Mouse (Mus musculus) left cerebral cortex, postnatal 10 days (tissue): ENCODE data around the gene Gm20814. TPM values are rescaled to one million over a fixed set of nuclear protein-coding genes. Genes with fewer than 3 reads are reported as not detected.
"Not testable (repeated sequence)": the region's sequence is repeated elsewhere in the genome, so short reads cannot be mapped to it uniquely, and the experiment has no call there.

Experiments
- DNase-seq, 2 experiments: peaks; one replicate each; pipeline ENCODE4 v3.0.0; 2021 to 2022; ENCODE audit warnings: low spot score in 2 of 2, mixed read lengths in 1 of 2; ENCODE audit errors: extremely low spot score in 1 of 2
- intact Hi-C: fragments of 180-260 bp; cut with DNase I; formaldehyde crosslinking; loops from one replicate; pipeline ENCODE4 v1.15.1; 2025
- total RNA-seq, 2 experiments: library from RNA; stranded (reverse); gene quantifications; 2 replicates each; pipeline ENCODE4 v1.2.3; 2021

The Gm20814 gene
- total RNA-seq, result not detected

- intact Hi-C loops, DNase-seq: not testable (repeated sequence)
These were observed at the start of gene Gm20814 for GRCm38 (mm10) chrY:75195556-75195955. Gene Gm20814 (plus strand): TSS chrY:75195856.
